Mouse (Mus musculus) lung, adult 10 weeks (tissue): ENCODE data around the gene Tmem114. TPM values are rescaled to one million over a fixed set of nuclear protein-coding genes. Genes with fewer than 3 reads are reported as not detected.

Source experiments
- polyA plus RNA-seq: library from polyadenylated mRNA; stranded (reverse); fragments of 350-450 nt; fragmentation: Illumina TruSeq; extraction: RNeasy Lipid Tissue Mini Kit (QIAGEN cat#74804); gene quantifications from one replicate; pipeline ENCODE4 v1.2.3, GENCODE M21; 2014; ENCODE audit warnings: low read depth, low replicate concordance; ENCODE audit not compliant: insufficient read depth

Gene Tmem114
- polyA plus RNA-seq = not detected

DNA sequence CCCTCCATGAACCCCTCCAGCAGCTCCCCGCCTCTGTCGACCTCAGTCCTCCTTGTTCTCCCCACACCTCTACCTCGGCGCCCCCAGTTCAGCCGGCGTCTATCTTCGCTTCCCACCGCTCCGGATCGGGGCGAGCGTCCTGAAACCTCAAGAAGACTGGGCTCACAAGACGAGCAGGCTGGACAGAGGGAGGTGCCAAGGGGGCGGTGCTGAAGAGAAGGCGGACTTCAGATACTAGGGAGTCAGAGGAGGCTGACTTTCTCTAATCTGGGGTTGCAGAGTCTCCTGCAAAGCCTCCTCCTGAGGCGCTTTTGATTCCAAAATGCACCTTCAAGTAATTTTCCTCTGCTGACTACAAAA is at the start of gene Tmem114:
Gene Tmem114 (minus strand): TSS at position 166 of the 360 bp plus-strand sequence.

DNA sequence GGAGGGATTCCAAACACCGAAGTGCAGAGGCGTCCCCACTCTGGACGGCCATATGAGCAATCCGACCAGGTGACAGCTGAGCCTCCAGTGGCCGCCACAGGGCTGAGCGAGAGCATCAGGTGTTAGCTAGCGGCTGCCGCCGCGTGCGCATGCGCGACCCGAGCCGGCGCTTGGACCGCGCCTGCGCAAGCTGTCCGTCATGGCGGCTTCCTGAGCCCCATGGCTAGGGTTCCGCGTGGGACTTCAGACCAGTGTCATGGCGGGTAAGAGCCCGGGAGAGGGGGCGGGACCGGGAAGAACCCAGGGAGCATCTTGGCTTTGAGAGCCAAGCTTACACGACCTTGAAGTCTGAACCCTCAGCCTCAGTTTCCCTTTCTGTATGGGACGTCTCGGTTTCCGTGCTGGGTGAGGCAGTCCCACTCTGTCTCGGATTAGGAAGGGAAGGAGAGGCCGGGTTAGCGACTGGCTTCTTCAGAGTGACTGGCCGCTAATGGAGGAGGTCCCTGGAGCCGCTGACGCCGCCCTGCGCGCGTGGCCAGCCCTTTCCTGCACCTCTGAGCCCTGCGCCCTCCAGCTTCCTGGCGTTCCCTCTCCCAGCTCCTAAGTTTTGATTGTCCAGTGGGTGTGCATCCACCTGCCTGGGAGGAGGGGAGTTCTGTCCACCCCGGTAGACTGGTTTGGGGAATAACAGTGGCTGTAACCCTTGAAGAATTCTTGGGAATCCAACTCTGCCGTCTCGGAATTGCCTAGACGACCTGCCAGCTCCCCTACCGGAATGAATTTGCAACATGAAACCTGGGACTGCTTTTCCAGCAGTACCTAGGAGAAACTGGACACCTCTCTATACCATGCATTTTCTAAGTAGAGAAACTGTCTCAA is 45.9 kb upstream of the Tmem114 start, which contains the start of gene Mettl22:
Gene Mettl22 (plus strand): TSS at position 186 of the 879 bp plus-strand sequence.

Other genes with a start within 250 kb of the Tmem114 start
- gene Mettl22, start 45.7 kb upstream of the Tmem114 start, polyA plus RNA-seq = 11.2 TPM
- 1.7 TPM for gene Abat, start 88.3 kb upstream of the Tmem114 start, polyA plus RNA-seq
- gene Pmm2, start 212.5 kb upstream of the Tmem114 start, polyA plus RNA-seq = 23.4 TPM
- gene Tmem186, start 212.6 kb upstream of the Tmem114 start, polyA plus RNA-seq = 5.5 TPM
- 68.5 TPM for gene Carhsp1, start 247.0 kb upstream of the Tmem114 start, polyA plus RNA-seq